Mouse (Mus musculus) regulatory T cell (primary cell): ENCODE results near the gene Kcnip2.

Experiments
- in situ Hi-C: fragments of 300-600 bp; cut with MboI, MseI; formaldehyde crosslinking; loops from one replicate; pipeline ENCODE4 v1.15.1; 2025; ENCODE audit warnings: high pct_unique_total_duplicates

Kcnip2 gene

DNA sequence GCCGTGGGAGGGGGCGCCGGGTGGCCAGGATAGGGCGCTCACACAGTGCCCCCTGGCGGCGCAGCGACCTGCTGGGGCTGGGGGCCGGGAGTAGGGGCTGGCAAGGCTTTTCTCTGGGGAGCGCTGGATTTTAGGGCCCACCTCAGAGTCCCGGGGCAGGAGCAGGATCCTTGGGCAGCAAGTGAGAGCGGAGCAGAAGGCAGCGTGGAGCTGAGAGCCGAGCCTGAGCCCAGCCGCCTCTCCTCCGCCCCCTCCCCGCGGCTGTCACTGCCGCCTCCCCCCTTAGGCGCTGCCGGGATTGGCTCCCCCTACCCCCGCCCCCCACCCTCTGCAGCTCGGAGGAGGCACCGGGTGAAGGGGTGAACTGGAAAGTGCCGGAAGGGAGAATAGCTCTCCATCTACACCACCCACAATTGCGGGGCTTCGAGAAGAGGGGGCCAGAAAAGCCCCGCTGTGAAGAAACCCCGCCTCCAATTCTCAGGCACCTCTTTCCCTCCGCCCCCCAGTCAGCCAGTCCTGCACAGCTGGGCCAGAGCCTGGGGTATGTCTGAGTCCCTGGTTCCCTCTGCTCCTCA, at the start of gene Kcnip2:
Kcnip2 (minus strand) TSS at position 231 of the 575 bp plus-strand sequence.
- in situ Hi-C loops: loop anchor here (5.0 kb wide), 2 partner anchors 51 to 141 kb away; no protein-coding TSS in a partner anchor

DNA sequence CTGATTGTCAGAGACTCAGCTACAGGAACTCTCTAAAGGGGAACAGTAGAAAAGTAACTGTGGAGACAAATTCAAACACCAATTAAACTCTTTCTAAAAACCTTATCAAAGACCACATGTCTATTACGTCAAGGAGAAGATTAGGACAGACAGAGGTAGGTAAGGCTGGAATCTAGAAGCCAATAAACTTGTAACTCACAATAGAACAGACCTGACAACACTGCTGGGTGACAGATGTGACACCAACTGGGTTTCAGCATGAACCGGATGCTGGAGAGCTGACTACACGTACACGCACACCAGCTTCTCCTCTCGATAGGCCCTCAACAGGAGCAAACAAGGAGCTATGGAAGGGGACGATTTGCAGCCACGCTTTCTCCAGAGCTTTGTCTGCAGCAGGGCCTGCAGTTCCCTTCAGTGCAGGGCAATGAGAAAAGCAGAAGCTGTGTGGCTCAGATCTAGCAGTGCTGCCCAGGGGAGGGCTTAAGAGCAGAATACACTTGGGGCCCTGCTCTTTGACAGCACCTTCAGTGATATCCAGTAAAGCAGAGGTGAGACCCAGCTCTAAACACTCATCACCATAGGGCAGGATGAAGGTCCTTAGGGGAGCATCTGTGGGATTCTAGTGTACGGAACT, 39.5 kb upstream of the Kcnip2 start:
- in situ Hi-C loops: no loop called here

DNA sequence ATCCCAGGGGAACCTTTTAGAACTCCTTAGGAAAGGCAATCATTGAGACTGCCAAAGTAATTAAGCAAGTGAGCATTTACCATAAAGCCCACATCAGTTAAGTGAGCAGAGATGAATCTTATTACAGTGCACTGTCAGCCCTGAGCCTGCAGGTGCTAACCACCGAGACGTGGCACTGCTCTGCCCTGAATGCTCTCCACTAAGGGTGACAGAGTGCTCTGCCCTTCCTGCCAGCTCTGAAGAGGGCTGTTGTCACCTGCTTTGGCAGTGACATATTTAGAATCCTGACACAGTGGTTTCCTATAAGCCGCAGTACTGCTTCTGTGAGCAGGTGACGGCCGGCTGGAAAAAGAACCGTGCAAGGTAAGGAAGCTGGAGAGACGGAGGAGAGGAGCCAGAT, 38.7 kb upstream of the Kcnip2 start:
- in situ Hi-C loops: no loop called here

DNA sequence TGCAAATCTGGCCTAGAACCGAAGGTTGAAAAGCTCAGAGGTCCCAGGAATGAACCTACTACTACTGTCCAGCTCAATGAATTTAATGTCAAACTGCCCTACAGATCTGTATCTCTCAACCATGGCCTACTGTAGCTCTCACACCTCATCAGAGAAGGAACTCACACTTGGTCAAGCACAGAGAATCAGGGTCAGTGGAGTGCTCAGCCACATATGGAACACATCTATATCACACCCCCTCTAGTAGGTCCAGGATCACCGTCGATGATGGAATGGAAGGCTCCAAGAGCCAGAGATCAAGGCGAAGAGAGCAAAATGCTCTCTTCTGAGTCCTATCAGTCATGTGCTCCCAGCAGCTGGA, 31.9 kb upstream of the Kcnip2 start:
- in situ Hi-C loops: no loop called here

DNA sequence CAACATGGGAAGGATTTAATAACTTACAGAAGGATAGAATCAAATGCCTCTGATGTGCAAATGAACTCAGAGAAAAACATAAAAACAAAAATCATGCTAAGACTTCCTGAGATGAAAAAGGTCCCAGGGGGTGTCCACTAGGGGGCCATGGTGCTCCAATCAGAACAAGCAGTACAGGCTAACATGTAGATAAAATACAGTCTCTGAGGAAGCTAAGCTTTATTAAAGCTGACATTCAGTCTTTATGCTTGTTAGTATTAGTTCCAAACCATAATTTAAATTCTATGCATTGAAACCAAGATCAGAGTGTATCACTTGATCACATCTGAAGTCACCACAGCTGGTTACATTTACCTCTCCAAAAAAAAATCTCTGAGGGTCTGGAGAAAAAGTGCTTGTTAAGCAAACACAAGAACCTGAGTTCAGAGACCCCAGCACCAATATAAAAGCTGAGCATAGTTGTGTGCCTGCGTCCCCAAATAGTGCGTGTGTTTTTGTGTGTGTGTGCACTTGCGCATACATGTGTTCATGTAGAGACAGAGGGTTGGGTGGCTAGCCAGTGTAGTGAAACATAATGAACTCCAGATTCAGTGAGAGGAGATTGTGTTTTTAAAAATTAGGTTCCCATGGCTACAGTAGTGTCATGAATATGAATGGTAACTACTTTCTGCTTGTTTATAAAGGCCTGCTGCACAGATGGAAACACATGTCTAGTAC, 31.3 kb upstream of the Kcnip2 start:
- in situ Hi-C loops: no loop called here

DNA sequence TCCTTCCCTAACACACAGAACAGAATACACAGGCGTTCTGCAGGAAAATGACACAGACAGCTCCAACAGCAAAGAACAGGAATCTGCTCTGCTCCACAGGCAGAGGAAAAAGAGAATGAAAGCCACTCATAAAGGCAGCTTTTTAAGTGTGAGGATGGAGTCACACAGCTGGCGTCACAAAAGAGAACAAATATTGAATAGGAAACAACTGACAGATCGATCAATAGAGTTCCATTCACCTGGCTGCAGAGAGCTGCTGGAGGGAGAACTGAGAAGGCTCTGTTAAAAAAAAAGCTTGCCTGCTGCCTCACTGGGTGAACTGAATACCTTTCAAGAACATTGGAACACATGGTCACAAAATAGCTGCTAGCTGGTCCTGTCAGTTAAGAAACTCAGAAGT, 28.3 kb upstream of the Kcnip2 start:
- in situ Hi-C loops: no loop called here

DNA sequence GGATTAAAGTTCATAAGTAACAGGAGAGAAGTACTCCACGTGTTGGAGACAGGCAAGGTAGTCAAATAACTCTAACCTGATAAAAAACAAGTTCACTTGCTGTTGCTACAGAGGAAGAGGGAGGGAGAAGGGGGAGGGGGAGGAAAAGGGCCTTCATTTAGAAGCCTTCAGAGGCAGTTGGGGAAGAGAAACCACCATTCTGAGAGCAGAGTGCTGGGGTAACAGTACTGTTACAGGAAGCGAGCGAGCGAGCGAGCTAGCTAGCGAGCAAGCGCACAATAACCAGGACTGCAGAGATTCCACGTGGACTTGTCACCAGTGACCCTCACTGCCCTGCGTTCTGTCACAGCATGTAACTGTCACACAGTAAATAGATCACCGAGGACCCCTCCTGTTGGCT, 27.6 kb upstream of the Kcnip2 start:
- in situ Hi-C loops: no loop called here

DNA sequence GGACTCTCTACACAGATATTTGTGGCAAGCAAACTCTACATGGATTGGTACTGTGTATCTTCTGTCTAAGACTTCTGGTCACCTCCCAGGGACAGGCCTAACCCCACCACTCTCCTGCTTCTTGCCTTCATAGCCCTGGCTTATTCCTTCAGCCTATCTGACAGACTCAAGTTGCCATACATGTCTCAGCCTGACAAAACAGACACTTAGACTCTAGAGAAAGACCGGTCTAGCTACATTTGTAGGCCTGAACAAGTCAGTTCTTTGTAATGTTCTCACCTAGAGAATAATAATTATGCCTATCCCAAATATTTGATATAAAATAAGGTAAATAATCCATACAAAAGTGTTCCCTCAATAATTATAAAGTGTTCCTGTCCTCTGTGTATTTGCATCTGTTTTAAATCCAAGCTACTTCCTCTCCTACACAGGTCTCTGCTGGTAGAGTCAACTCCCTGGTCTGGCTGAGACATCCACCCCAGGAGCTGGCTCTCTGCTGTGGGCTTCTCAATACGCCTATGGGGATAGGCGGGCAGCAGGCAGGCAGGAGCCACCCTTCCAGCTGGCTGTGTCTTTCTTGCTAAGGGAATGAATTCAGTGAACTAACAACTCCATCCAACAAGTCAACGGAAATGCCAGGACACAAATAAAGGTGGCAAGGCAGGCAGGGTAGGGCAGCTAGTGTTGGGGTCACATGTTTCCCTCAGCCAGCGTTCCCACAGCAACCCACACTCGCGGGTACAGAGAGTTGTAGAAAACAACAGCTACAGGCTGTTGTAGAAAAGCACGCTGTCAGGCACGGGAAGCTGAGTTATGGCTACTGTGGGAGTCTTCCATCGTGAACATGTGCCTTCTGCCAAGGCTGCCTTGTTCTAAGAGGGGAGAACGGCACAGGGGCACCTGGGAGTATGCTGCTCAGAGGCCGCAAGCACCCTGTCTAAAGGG, 21.5 kb upstream of the Kcnip2 start:
- in situ Hi-C loops: no loop called here

DNA sequence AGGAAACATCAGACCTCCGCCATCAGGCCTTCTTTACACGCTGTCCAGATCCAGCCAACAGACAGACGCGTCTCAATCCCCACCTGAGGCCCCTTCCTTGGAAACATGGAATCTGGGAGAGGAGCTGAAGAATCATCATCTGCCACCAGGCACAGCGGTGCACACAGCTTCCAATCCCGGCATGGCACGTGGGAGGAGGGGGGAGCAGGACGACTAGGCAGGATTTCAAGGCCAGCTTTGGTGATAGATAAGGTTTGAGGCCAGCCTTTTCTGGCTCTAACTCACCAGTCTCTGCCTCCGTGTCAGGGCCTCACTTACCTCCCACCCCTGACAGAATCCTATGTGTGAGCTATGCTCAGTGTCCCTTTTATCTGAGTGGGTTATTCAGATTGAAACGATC, 19.6 kb upstream of the Kcnip2 start:
- in situ Hi-C loops: no loop called here

DNA sequence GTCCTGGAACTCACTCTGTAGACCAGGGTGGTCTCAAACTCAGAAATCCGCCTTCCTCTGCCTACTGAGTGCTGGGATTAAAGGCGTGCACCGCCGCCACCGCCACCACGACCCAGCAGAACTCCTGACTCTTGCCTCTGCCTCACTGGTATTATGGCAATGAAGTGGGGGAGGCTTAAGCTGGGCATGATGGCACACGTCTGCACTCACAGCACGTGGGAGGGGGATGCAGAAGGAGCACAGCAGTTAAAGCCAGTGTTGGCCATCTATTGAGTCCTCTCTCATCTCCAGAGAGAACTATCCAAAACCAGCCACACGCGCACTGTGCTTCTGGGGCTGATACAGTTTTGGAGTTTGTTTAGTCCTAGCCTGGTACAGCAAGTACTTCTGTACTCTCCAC, 17.8 kb upstream of the Kcnip2 start:
- in situ Hi-C loops: no loop called here

DNA sequence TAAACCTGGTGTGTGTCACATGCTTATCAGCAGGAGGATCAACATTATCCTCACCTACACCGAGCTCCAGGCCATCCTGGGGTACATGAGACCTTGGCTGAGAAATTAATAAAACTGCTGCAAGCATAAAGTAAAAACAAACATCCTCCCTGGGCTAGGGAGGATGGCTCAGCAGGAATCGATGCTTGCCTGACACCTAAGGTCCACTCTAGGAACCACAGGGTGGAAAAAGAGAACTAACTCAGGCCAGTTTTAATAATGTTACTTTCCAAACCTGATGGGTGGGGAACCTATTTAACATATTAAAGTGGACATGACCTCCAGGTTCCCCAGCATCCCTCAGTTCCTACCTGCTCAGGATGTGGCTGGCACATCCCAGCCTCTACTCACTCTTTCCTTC, 14.8 kb upstream of the Kcnip2 start:
- in situ Hi-C loops: no loop called here

DNA sequence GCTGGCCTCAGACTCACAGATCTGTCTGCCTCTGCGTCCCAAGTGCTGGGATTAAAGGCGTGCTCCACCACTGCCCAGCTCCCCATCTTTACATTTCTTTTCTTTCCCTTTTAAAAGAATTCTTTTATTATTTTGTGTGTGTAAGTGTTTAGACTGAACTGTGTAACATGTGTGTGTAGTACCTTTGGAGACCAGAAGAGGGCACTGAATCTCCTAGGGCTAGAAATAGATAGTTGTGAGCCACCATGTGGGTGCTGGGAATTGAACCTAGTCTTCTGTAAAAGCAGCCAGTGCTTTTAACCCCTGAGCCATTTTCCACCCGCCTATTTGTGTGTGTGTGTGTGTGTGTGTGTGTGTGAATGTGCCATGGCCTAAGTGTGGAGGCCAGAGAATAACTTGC, 11.9 kb upstream of the Kcnip2 start:
- in situ Hi-C loops: loop anchor here (5.0 kb wide), 1 partner anchor 75 kb away; no protein-coding TSS in a partner anchor

DNA sequence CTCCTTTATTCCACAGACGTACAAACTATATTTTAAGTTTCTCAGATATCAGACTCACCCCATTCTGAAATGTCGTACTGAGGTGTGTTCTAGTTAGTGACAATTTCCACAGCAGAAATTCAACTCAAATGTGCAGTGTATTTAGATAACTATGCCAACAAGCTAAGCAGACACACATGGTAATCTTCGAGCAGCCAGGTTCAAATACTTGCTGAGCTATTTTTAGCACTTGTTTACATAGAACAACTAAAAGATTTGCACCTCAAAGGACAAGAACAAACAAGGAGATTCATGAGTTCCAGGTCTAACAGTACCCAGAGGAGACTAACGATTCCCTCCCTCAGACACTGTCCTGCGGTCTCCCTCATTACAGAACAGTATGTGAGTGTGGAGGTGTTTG, 11.3 kb upstream of the Kcnip2 start:
- in situ Hi-C loops: loop anchor here (5.0 kb wide), 1 partner anchor 75 kb away; no protein-coding TSS in a partner anchor

DNA sequence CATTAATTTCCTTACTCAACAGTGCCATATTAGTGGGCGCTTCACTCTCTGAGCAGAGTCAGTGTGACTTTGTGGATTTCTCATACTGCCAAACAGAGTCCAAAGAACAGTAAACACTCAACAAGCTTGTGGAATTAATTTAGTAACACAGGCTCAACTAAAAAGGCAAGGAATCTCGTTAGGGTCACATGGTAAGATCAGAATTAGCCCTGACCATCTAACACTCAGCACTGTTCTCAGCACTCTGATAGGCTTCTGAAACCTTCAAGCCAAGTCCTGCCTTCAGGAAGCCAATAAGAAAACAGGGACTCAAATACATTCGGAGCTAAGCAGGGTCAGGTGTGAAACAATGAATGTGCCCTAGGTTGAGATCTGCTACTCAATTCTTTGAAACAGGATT, 10.3 kb upstream of the Kcnip2 start:
- in situ Hi-C loops: loop anchor here (5.0 kb wide), 1 partner anchor 76 kb away; no protein-coding TSS in a partner anchor

DNA sequence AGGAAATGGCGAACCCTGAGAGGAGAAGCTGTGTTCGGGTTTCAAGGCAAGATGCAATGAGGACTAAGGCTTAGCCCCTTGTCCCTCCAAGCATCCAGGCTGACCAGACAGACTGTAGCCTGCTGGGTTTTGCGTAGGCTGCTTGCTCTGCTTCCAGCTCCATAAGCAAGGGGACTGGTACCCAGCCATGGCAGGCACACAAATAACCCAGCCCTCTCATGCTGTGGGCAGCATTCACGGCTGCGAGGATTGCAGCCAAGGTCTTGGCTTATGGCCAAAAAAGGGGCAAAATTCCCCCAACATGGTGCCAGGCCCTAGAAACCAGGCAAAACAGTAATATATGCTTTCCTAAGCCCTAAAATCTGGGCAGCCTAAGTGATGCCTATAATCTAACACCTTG, 6.0 kb upstream of the Kcnip2 start:
- in situ Hi-C loops: no loop called here

DNA sequence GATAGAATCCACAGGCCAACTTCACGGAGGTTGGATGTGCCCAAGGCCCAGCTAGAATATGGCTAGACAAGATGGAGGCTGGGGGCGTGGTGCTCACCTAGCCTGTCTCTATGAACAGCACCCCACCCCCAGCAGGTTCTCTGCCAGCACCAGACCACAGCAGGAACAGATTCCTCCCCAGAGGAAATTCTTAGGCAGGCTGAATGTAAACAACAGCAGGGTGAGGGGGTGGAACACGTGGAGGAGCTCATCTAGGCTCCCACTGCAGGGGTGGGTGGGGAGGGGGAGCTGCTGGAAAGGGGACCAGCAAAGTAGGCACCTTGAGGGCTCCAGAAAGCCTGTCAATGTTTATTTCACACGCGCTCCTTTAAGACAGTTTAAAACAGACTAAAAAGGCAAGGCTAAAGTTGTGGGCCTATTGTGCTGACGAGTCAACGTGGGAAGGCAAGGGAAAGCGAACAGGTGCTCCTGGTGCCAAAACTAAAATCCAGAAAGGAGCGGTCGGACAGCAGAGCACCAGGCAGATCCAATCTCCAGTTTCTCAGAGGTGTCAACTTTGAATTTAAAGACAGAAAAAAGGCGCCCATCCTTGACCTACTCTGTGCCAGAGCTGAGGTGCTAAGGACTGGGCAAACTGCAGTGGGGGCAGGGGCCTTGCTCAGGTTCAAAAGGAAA, 2.1 kb upstream of the Kcnip2 start:
- in situ Hi-C loops: loop anchor here (5.0 kb wide), 2 partner anchors 49 to 139 kb away; no protein-coding TSS in a partner anchor

DNA sequence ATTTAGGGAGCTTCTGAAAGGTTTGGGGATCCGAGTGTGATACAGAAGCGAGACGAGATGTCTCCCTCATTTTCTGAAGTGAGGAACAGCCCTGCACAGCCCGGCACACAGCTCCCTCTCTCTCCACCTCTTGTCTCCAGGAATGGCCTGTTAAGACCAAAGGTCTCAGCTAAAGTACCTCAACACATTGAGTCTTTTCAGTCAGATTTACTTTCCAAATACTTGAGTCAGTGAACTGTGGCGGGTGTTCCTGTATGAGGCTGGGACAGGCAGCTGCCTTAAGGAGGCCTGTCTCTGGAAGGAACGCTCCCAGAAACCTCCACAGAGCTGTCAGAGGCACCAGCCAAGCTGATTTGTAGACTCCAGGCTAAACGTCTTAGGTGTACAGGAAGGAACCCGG, 866 bp upstream of the Kcnip2 start:
- in situ Hi-C loops: loop anchor here (5.0 kb wide), 2 partner anchors 51 to 141 kb away; no protein-coding TSS in a partner anchor

DNA sequence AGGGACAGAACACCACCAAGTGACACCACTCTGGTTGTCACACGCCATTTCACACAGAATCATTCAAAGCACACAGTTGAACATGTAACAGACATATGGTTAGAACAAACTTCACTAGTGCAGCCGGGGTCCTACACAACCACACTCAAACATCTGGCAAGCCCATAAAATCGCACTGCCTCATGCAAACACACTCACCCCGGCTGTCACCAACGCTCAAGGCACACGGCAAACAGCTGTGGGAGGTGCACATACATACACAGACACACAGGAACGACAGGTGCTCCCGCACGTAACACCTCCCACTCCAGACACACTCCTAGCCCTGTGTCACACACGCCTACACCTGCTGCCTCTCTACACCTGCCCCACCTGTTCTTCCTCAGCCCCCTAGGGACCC, 691 bp downstream of the Kcnip2 start:
- in situ Hi-C loops: loop anchor here (5.0 kb wide), 2 partner anchors 52 to 142 kb away; no protein-coding TSS in a partner anchor

DNA sequence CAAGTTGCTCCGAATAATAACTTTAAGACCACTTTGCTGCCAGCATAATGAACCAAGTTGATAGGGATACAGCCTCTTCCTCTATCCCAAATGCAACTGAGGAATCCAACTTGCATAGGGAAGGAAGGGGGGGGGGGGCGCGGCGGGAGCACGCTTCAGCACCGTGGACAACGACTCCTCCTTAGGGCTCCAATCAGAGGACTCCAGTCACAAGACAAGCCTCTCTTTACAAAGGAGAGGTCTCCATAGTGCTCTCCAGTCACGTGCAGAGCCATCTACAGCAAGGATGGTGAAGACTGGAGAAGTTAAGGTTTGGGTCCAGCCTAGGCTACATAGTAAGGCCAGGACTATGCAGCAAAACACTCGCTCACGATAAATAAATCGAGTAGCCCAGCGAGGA, 2.1 kb downstream of the Kcnip2 start:
- in situ Hi-C loops: loop anchor here (5.0 kb wide), 1 partner anchor 204 kb away; no protein-coding TSS in a partner anchor

DNA sequence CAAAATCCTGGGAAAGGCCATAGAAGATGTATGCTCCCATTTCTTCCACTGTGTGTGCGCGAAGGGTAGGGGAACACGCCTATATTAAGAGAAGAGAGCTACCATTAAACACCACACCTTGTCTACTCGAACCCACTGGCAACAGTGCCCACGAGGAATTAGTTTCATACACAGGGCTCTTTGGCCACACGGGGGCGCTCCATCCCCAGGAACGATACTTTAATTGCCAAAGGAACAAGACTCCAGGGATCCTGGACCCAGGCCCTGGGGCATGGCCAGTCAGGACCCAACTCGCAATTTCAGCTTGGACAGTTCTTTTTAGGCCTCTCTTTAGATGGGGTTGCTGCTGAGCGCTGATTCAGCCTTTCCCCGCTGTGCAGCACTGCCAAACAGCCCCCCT, 2.6 kb downstream of the Kcnip2 start:
- in situ Hi-C loops: loop anchor here (5.0 kb wide), 1 partner anchor 204 kb away; no protein-coding TSS in a partner anchor
